Mouse (Mus musculus) retina, embryonic 14.5 days (tissue): ENCODE results near the gene Usmg5.
A peak's percentile ranks its signal among the peaks of the same experiment; 100 is the strongest.
"Not testable (repeated sequence)": the region's sequence is repeated elsewhere in the genome, so short reads cannot be mapped to it uniquely, and the experiment has no call there.

Experiments used
- DNase-seq: peaks from one replicate; pipeline ENCODE4 v3.0.0-alpha.2; 2015; ENCODE audit warnings: low spot score

Gene Usmg5

GRCm38 (mm10) chr19:47090550-47091156 is at the start of gene Usmg5, which contains the start of gene Pdcd11:
Usmg5 (minus strand) TSS chr19:47090647.
Pdcd11 (plus strand) TSS chr19:47090768.
- DNase-seq, result peak; percentile 98

- not testable (repeated sequence) for DNase-seq
Observed at GRCm38 (mm10) chr19:47139611-47140010, 49.2 kb upstream of the Usmg5 start.

GRCm38 (mm10) chr19:47137771-47138421 is 47.4 kb upstream of the Usmg5 start, which contains the start of gene Calhm2:
Calhm2 (minus strand) TSS chr19:47138294.
- DNase-seq, result peak; percentile 28

GRCm38 (mm10) chr19:47137051-47137581 is 46.7 kb upstream of the Usmg5 start:
- peak; percentile 37 for DNase-seq

GRCm38 (mm10) chr19:47136170-47136569 is 45.7 kb upstream of the Usmg5 start:
- no peak for DNase-seq

GRCm38 (mm10) chr19:47135568-47135967 is 45.1 kb upstream of the Usmg5 start:
- DNase-seq, result no peak

- DNase-seq, result no peak
Observed at GRCm38 (mm10) chr19:47133161-47133560, 42.7 kb upstream of the Usmg5 start.

- DNase-seq, result no peak
Observed at GRCm38 (mm10) chr19:47130551-47131125, 40.2 kb upstream of the Usmg5 start.

GRCm38 (mm10) chr19:47128835-47129234 is 38.4 kb upstream of the Usmg5 start:
- no peak for DNase-seq

GRCm38 (mm10) chr19:47128164-47128563 is 37.7 kb upstream of the Usmg5 start:
- no peak for DNase-seq

GRCm38 (mm10) chr19:47122802-47123201 is 32.4 kb upstream of the Usmg5 start:
- DNase-seq, result peak; percentile 70

GRCm38 (mm10) chr19:47121054-47121453 is 30.6 kb upstream of the Usmg5 start:
- peak; percentile 81 for DNase-seq

- no peak for DNase-seq
Observed at GRCm38 (mm10) chr19:47118634-47119033, 28.2 kb upstream of the Usmg5 start.

- no peak for DNase-seq
Observed at GRCm38 (mm10) chr19:47104641-47105271, 14.3 kb upstream of the Usmg5 start.

- no peak for DNase-seq
Observed at GRCm38 (mm10) chr19:47101080-47101479, 10.6 kb upstream of the Usmg5 start.

- DNase-seq, result no peak
Observed at GRCm38 (mm10) chr19:47089718-47090525, 525 bp downstream of the Usmg5 start.

- no peak for DNase-seq
Observed at GRCm38 (mm10) chr19:47088226-47088625, 2.2 kb downstream of the Usmg5 start.

GRCm38 (mm10) chr19:47067924-47068611 is 22.4 kb downstream of the Usmg5 start:
- DNase-seq, result peak; percentile 89

- peak; percentile 97 for DNase-seq
Observed at GRCm38 (mm10) chr19:47067096-47067882, 23.2 kb downstream of the Usmg5 start, which contains the start of gene Taf5. Taf5 (plus strand) TSS chr19:47067746.

- DNase-seq, result no peak
Observed at GRCm38 (mm10) chr19:47065860-47066259, 24.6 kb downstream of the Usmg5 start.
